Mouse (Mus musculus) CH12.LX (cell line): ENCODE data around the gene Gm4131. TPM values are rescaled to one million over a fixed set of nuclear protein-coding genes. Genes with fewer than 3 reads are reported as not detected.
A peak's percentile ranks its signal among the peaks of the same experiment; 100 is the strongest.

Source experiments
- DNase-seq: peaks from one replicate; pipeline ENCODE4 v3.0.0-alpha.2; 2013; ENCODE audit errors: extremely low read depth
- H3K27ac ChIP-seq: 2 replicates; pipeline ENCODE4 v1.5.1; 2012; ENCODE audit warnings: low read depth, mild to moderate bottlenecking, control low read depth, moderate library complexity; ENCODE audit not compliant: insufficient read depth
- H3K27me3 ChIP-seq: replicated peaks from 2 replicates; pipeline ENCODE3; 2012; ENCODE audit warnings: inconsistent platforms
- H3K36me3 ChIP-seq, 2 experiments: replicated peaks in 1 of 2; 2 replicates each; pipeline versions ENCODE3 to v1.6.1; 2012; ENCODE audit warnings: inconsistent platforms in 1 of 2, low read length in 1 of 2, mild to moderate bottlenecking in 1 of 2, mixed read lengths in 1 of 2, moderate library complexity in 1 of 2; ENCODE audit not compliant: control insufficient read depth in 1 of 2, insufficient read depth in 1 of 2
- H3K4me1 ChIP-seq, 2 experiments: 2 replicates each; pipeline ENCODE4 v1.6.1; 2012; ENCODE audit warnings: inconsistent platforms in 1 of 2, moderate library complexity in 1 of 2; ENCODE audit not compliant: insufficient read depth in 2 of 2, control insufficient read depth in 1 of 2
- H3K4me2 ChIP-seq: 2 replicates; pipeline ENCODE4 v1.6.1; 2012; ENCODE audit warnings: low read depth, mild to moderate bottlenecking, control low read depth; ENCODE audit not compliant: poor library complexity, insufficient read depth, severe bottlenecking
- H3K4me3 ChIP-seq, 3 experiments: fragments of 150-350 bp in 1 of 3; sonication (generic) in 1 of 3; replicated peaks in 1 of 3; 2 replicates each; pipeline versions ENCODE3 to v1.5.1; 2011 to 2012; ENCODE audit warnings: low read depth in 2 of 3, low read length in 2 of 3, mild to moderate bottlenecking in 2 of 3, moderate library complexity in 2 of 3, control low read depth in 1 of 3, improper control_type of control experiment in 1 of 3, inconsistent platforms in 1 of 3, mixed read lengths in 1 of 3; ENCODE audit not compliant: poor library complexity in 1 of 3
- H3K79me2 ChIP-seq: replicated peaks from 2 replicates; pipeline ENCODE4 v1.6.1; 2012; ENCODE audit warnings: mild to moderate bottlenecking, moderate library complexity; ENCODE audit not compliant: control insufficient read depth, poor library complexity, insufficient read depth, severe bottlenecking; ENCODE audit errors: extremely low read depth
- H3K9ac ChIP-seq: 2 replicates; pipeline ENCODE4 v1.6.1; 2012; ENCODE audit warnings: low read depth, mild to moderate bottlenecking, control low read depth, moderate library complexity; ENCODE audit not compliant: insufficient read depth
- H3K9me3 ChIP-seq: replicated peaks from 2 replicates; pipeline ENCODE3; 2012; ENCODE audit warnings: low read length, inconsistent platforms, mixed read lengths
- BHLHE40 ChIP-seq: IDR thresholded peaks from 2 replicates; pipeline ENCODE4 v1.6.1; 2011; ENCODE audit warnings: mild to moderate bottlenecking, low read depth, low read length, improper control_type of control experiment
- ELF1 ChIP-seq: IDR thresholded peaks from 2 replicates; pipeline ENCODE4 v1.6.1; 2014; ENCODE audit warnings: low read depth, mild to moderate bottlenecking, inconsistent platforms, low read length, improper control_type of control experiment
- EP300 ChIP-seq: IDR thresholded peaks from 2 replicates; pipeline ENCODE4 v1.6.1; 2011; ENCODE audit warnings: low read length, improper control_type of control experiment
- IRF4 ChIP-seq: IDR thresholded peaks from 2 replicates; pipeline ENCODE4 v1.6.1; 2014; ENCODE audit warnings: low read depth, mild to moderate bottlenecking, inconsistent platforms, low read length, improper control_type of control experiment
- KAT2A ChIP-seq: IDR thresholded peaks from 2 replicates; pipeline ENCODE4 v1.6.1; 2012; ENCODE audit warnings: low read length, improper control_type of control experiment, inconsistent platforms; ENCODE audit not compliant: insufficient replicate concordance
- MAFK ChIP-seq: IDR thresholded peaks from 2 replicates; pipeline ENCODE4 v1.6.1; 2011; ENCODE audit warnings: low read length, improper control_type of control experiment; ENCODE audit not compliant: insufficient replicate concordance
- MEF2A ChIP-seq: IDR thresholded peaks from 2 replicates; pipeline ENCODE4 v1.6.1; 2014; ENCODE audit warnings: low read depth, mild to moderate bottlenecking, inconsistent platforms, low read length, improper control_type of control experiment, borderline replicate concordance
- MYC ChIP-seq: IDR thresholded peaks from 2 replicates; pipeline ENCODE4 v1.6.1; 2011; ENCODE audit warnings: low read depth, mild to moderate bottlenecking, improper control_type of control experiment, low read length
- NRF1 ChIP-seq: IDR thresholded peaks from 2 replicates; pipeline ENCODE4 v1.6.1; 2014; ENCODE audit warnings: low read depth, mild to moderate bottlenecking, inconsistent platforms, low read length, improper control_type of control experiment, moderate library complexity
- POLR2A ChIP-seq: IDR thresholded peaks from 2 replicates; pipeline ENCODE4 v1.6.1; 2011; ENCODE audit warnings: low read depth, mild to moderate bottlenecking, improper control_type of control experiment, low read length
- POLR2AphosphoS2 ChIP-seq: IDR thresholded peaks from 2 replicates; pipeline ENCODE4 v1.6.1; 2011; ENCODE audit warnings: low read depth, low read length, improper control_type of control experiment
- RCOR1 ChIP-seq: conservative IDR thresholded peaks from 2 replicates; pipeline ENCODE4 v1.6.1; 2012; ENCODE audit warnings: low read depth, mild to moderate bottlenecking, inconsistent platforms, low read length, improper control_type of control experiment
- SIN3A ChIP-seq: IDR thresholded peaks from 2 replicates; pipeline ENCODE4 v1.6.1; 2012; ENCODE audit warnings: low read length, improper control_type of control experiment, inconsistent platforms
- SMC3 ChIP-seq: IDR thresholded peaks from 2 replicates; pipeline ENCODE4 v1.6.1; 2011; ENCODE audit warnings: low read depth, low read length, improper control_type of control experiment
- TBP ChIP-seq: conservative IDR thresholded peaks from 2 replicates; pipeline ENCODE4 v1.6.1; 2011; ENCODE audit warnings: low read depth, low read length, improper control_type of control experiment
- ZKSCAN1 ChIP-seq: IDR thresholded peaks from 2 replicates; pipeline ENCODE4 v1.6.1; 2012; ENCODE audit warnings: low read depth, inconsistent platforms, low read length, improper control_type of control experiment, borderline replicate concordance
- ZNF384 ChIP-seq: IDR thresholded peaks from 2 replicates; pipeline ENCODE4 v1.6.1; 2012; ENCODE audit warnings: low read depth, low read length, improper control_type of control experiment, inconsistent platforms
- dilution Hi-C: fragments of 300-500 bp; cut with MboI; formaldehyde crosslinking; loops from 2 replicates; pipeline ENCODE4 v1.14.3; 2020; ENCODE audit warnings: low sequenced_read_pairs; ENCODE audit not compliant: extremely low pct_unique_long_range_greater_than_20kb, extremely low pct_ligation_motif_present
- in situ Hi-C: fragments of 300-500 bp; cut with MboI; formaldehyde crosslinking; loops from 3 replicates; pipeline ENCODE4 v1.14.3; 2019; ENCODE audit warnings: low sequenced_read_pairs, low pct_ligation_motif_present, low pct_unique_long_range_greater_than_20kb, mixed read lengths
- polyA plus RNA-seq: library from polyadenylated mRNA; unstranded; fragments of >175 nt; gene quantifications from 2 replicates; pipeline ENCODE4 v1.2.1, GENCODE M21; 2012; ENCODE audit warnings: low read depth; ENCODE audit not compliant: insufficient read length
- total RNA-seq, 2 experiments: library from RNA; depleted of rRNA; stranded (reverse); fragments of 300-350 nt in 1 of 2; fragments of >200 nt in 1 of 2; gene quantifications; 2 replicates each; pipeline ENCODE4 v1.2.3; 2012 to 2014

Gene Gm4131
- total and polyA plus RNA-seq, 3 experiments = not detected

DNA sequence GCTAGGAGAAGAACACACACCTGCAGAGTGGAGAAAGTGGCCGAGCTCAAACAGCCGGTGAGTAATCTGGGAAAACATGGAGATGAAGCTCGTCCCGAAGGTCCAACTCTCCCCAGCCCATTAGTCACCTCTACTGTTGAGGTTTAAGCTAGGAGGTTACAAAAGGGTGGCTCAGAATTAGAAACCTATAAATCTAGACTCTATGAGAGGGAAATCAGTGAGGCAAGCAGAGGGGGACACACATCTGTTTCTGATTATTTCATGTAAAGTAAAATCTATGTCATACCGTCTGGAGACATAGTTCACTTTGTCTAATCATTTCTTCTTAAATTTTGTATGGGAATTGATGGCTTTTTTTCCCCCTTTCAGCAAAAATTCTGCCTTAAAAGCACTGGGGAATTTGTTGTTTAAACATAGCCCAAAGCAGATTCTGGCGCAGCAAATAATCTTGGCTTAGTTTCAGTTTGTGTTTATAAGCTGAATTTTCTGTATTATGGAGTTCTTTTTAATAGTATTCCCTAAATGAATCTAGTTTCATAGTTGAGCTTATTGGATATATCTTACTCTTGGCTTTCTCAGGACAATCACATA is 122.8 kb downstream of the Gm4131 start:
- DNase-seq = no peak
- peak overlapping the region in 1 of 3 experiments; percentile 36 for H3K4me3 ChIP-seq
- no peaks in the 10 kb centered on the region for H3K4me1 ChIP-seq
- no peaks in the 10 kb centered on the region for H3K36me3 ChIP-seq
- peak overlapping the region; percentile 81 for H3K4me2 ChIP-seq
- no peaks in the 10 kb centered on the region for H3K9me3 ChIP-seq
- H3K9ac ChIP-seq = no peak overlapping the region
- H3K27ac ChIP-seq = no peak overlapping the region
- peaks cover 2% of the 10 kb centered on the region for H3K27me3 ChIP-seq
- TF ChIP-seq MEF2A = no peak
- 0 out of 2 replicates have a peak, but pooled peaks have one; percentile 10 for TF ChIP-seq EP300
- in situ Hi-C loops = no loop called here
- dilution Hi-C loops = no loop called here
- no peaks in the 10 kb centered on the region for H3K79me2 ChIP-seq

DNA sequence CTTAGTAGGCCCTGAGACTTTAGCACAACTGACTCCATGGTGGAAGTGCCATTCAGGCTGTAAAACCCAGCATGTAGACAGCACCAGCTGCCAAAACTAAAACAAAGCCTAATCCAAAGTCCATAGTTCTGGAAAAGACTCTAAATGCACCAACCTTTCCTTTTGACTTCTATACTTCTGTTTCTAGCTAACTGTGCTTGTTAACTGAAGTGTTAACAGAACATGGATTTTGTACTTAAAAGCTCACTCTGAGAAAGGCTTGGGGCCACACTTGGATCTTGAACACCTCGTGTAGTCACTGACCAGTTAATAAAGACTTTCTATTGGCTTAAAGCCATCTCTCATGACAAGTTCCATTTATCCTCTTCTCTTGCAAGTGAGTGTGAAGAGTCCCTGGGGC is 123.8 kb downstream of the Gm4131 start:
- dilution Hi-C loops = no loop called here
- H3K36me3 ChIP-seq = no peaks in the 10 kb centered on the region
- no peaks in the 10 kb centered on the region for H3K79me2 ChIP-seq
- no peak for TF ChIP-seq KAT2A
- TF ChIP-seq TBP = no peak
- TF ChIP-seq, all 38 proteins: peak for 0
- H3K9me3 ChIP-seq = no peaks in the 10 kb centered on the region
- H3K4me3 ChIP-seq = no peak overlapping the region
- no peak for DNase-seq
- in situ Hi-C loops = no loop called here
- no peak overlapping the region for H3K9ac ChIP-seq
- H3K4me2 ChIP-seq = no peak overlapping the region
- no peaks in the 10 kb centered on the region for H3K4me1 ChIP-seq
- H3K27ac ChIP-seq = no peak overlapping the region
- H3K27me3 ChIP-seq = peaks cover 2% of the 10 kb centered on the region

DNA sequence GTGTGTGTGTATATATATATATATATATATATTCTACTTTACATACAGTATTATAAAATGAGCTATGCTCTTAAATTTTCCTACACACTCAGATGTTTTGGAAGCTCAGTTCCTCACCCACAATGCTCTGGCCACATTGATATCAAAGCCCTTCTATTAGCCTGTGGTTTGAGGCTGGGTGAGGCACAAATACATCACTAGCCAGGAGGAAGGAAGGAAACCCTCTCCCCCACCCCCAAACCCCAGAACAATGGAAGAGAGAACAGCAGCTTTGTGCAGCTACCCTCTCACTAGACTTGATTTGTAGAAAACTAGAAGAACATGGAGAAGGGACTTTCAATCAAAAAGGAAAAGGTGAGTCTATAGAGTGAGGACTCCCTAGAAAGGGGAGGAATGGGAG is 126.7 kb downstream of the Gm4131 start:
- in situ Hi-C loops = no loop called here
- dilution Hi-C loops = no loop called here

More for the DNA sequence above, 126.7 kb downstream of the Gm4131 start:
- Histone ChIP-seq H3K36me3 (no peaks in the 10 kb centered on the region), H3K4me2 (no peak overlapping the region), H3K79me2 (no peaks in the 10 kb centered on the region), H3K9ac (no peak overlapping the region), H3K4me3 (no peak overlapping the region), H3K4me1 (no peaks in the 10 kb centered on the region), H3K27ac (no peak overlapping the region), H3K27me3 (no peaks in the 10 kb centered on the region), H3K9me3 (no peaks in the 10 kb centered on the region)
- DNase-seq = no peak
- TF ChIP-seq ZNF384 (no peak), ZKSCAN1 (no peak), RCOR1 (no peak), POLR2A (no peak), MAFK (no peak), BHLHE40 (no peak), SIN3A (no peak), SMC3 (no peak), MYC (no peak), ELF1 (no peak), IRF4 (no peak), NRF1 (no peak), POLR2AphosphoS2 (no peak)
